Mouse (Mus musculus): ENCODE results near the gene L3hypdh. TPM values are rescaled to one million over a fixed set of nuclear protein-coding genes. Genes with fewer than 3 reads are reported as not detected.
A peak's percentile ranks its signal among the peaks of the same experiment; 100 is the strongest.
"Not testable (repeated sequence)": the region's sequence is repeated elsewhere in the genome, so short reads cannot be mapped to it uniquely, and the experiment has no call there.

The L3hypdh gene
- polyA plus RNA-seq, 1 experiment from 2014 or later: 19.8 TPM

DNA sequence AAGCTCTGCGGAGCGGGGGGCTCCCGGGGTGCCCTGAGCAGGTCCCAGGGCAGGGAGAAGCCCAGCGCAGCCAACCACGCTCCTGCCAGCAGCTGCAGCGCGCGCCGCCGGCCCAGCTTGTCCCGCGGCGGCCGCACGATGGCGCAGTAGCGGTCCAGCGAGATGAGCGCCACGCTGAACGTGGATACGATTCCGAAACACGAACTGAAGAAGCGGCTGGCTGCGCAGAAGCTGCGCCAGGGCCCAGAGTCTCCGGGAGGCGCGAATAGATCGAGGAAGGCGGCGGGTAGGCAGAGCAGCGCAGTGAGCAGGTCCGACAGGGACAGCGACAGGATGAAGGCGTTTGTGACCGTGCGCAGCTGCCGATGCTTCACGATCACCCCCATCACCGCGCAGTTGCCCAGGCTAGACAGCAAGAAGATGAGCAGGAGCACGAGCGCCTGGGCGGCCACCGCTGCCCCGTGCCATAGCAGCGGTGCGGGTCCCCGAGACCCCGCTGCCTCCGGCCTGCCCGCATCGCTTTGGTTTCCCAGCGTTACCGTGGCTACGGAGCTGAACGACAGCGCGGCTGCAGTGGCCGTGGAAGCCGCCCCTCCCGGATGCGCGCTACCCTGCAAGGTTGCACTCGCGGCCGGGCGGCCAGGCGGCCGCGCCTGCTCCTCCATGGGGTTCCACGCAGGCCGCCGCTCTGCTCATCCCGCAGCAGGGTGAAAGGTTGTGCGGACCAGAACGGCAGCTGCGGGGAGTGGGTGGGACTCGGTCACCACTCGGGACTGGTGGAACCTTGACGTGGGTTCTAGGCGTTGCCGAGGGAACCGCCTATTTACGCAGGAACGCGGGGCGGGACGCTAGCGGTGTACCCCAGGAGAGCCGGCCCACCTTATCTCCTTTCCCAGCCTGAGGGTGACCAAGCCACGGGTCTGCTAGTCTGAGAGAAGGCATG is 14.6 kb downstream of the L3hypdh start, which contains the start of gene Gpr135:
Gene Gpr135, minus strand, starts transcription at position 799 of the 943 bp plus-strand sequence.
- WGBS: 1% methylated on average over 91 of the region's 94 CpGs

GRCm38 (mm10) chr12:72069626-72070326 is 15.5 kb downstream of the L3hypdh start:
- peaks cover 4% of the 10 kb centered on the region; the same call in 1 of the 2 replicates for H3K4me1 ChIP-seq (replicated peaks; ENCODE audit: control insufficient read depth, insufficient read depth, low read length)
- no peaks in the 10 kb centered on the region for H3K9me3 ChIP-seq (ENCODE audit: control insufficient read depth, low read length)
- H3K36me3 ChIP-seq (ENCODE audit: control insufficient read depth, insufficient read depth, low read length): 0 out of 2 replicates have a peak, but pooled peaks cover 3% of the 10 kb centered on the region
- peak overlapping the region; percentile 2; the same call in 1 of the 2 replicates for H3K9ac ChIP-seq (ENCODE audit: low read length)
- no peak overlapping the region for H3K27ac ChIP-seq (ENCODE audit: low read length)
- ATAC-seq (ENCODE audit: low read depth): peak; percentile 76
- peaks cover 12% of the 10 kb centered on the region for H3K27me3 ChIP-seq (ENCODE audit: control insufficient read depth, insufficient read depth, low read depth, low read length)
- H3K4me3 ChIP-seq (ENCODE audit: low read length): peak overlapping the region; percentile 74
- peak overlapping the region; percentile 99 for H3K4me2 ChIP-seq (ENCODE audit: low read depth, low read length)
- WGBS: 5% methylated on average over 40 of the region's 40 CpGs

More for the DNA sequence above, 14.6 kb downstream of the L3hypdh start, which contains the start of gene Gpr135:
- H3K27me3 ChIP-seq (ENCODE audit: control insufficient read depth, insufficient read depth, low read depth, low read length): peaks cover 12% of the 10 kb centered on the region
- peak within 1 kb of the TSS; percentile 99 for H3K4me2 ChIP-seq (ENCODE audit: low read depth, low read length)
- peak within 1 kb of the TSS; percentile 68 for H3K9ac ChIP-seq (ENCODE audit: low read length)
- 0 out of 2 replicates have a peak, but pooled peaks cover 4% of the 10 kb centered on the region for H3K36me3 ChIP-seq (ENCODE audit: control insufficient read depth, insufficient read depth, low read length)
- ATAC-seq (ENCODE audit: low read depth): peak; percentile 93
- no peaks in the 10 kb centered on the region for H3K9me3 ChIP-seq (ENCODE audit: control insufficient read depth, low read length)
- H3K4me3 ChIP-seq (ENCODE audit: low read length): peak within 1 kb of the TSS; percentile 74
- H3K4me1 ChIP-seq (replicated peaks; ENCODE audit: control insufficient read depth, insufficient read depth, low read length): peaks cover 4% of the 10 kb centered on the region; the same call in 1 of the 2 replicates
- H3K27ac ChIP-seq (ENCODE audit: low read length): no peak within 1 kb of the TSS

DNA sequence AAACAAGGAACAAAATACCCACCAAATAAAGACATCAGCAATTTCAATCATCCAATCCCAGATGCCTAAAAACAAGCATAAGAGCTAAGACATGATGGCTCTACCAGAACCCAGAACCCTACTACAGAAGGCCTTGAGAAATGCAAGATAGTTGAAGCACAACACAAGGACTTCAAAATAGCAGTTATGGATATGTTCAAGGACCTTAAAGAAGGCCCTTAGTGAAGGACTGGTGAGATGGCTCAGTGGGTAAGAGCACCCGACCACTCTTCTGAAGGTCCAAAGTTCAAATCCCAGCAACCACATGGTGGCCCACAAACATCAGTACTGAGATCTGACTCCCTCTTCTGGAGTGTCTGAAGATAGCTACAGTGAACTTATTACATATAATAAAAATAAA is 27.5 kb downstream of the L3hypdh start:
- ATAC-seq (ENCODE audit: low read depth): no peak
- Histone ChIP-seq H3K4me3 (ENCODE audit: low read length) (no peak overlapping the region), H3K9me3 (ENCODE audit: control insufficient read depth, low read length) (no peaks in the 10 kb centered on the region), H3K4me1 (replicated peaks; ENCODE audit: control insufficient read depth, insufficient read depth, low read length) (no peaks in the 10 kb centered on the region), H3K27me3 (ENCODE audit: control insufficient read depth, insufficient read depth, low read depth, low read length) (no peaks in the 10 kb centered on the region), H3K27ac (ENCODE audit: low read length) (no peak overlapping the region), H3K4me2 (ENCODE audit: low read depth, low read length) (no peak overlapping the region), H3K9ac (ENCODE audit: low read length) (no peak overlapping the region), H3K36me3 (ENCODE audit: control insufficient read depth, insufficient read depth, low read length) (no peaks in the 10 kb centered on the region)
- WGBS: 68% methylated on average over 1 of the region's 1 CpGs

GRCm38 (mm10) chr12:72053851-72054250 is 31.4 kb downstream of the L3hypdh start:
- WGBS: 36% methylated on average over 6 of the region's 6 CpGs
- Histone ChIP-seq H3K4me2 (ENCODE audit: low read depth, low read length) (no peak overlapping the region), H3K27me3 (ENCODE audit: control insufficient read depth, insufficient read depth, low read depth, low read length) (no peaks in the 10 kb centered on the region), H3K9me3 (ENCODE audit: control insufficient read depth, low read length) (peaks cover 4% of the 10 kb centered on the region), H3K9ac (ENCODE audit: low read length) (no peak overlapping the region), H3K4me3 (ENCODE audit: low read length) (no peak overlapping the region), H3K4me1 (replicated peaks; ENCODE audit: control insufficient read depth, insufficient read depth, low read length) (no peaks in the 10 kb centered on the region), H3K36me3 (ENCODE audit: control insufficient read depth, insufficient read depth, low read length) (no peaks in the 10 kb centered on the region), H3K27ac (ENCODE audit: low read length) (no peak overlapping the region)
- no peak for ATAC-seq (ENCODE audit: low read depth)

DNA sequence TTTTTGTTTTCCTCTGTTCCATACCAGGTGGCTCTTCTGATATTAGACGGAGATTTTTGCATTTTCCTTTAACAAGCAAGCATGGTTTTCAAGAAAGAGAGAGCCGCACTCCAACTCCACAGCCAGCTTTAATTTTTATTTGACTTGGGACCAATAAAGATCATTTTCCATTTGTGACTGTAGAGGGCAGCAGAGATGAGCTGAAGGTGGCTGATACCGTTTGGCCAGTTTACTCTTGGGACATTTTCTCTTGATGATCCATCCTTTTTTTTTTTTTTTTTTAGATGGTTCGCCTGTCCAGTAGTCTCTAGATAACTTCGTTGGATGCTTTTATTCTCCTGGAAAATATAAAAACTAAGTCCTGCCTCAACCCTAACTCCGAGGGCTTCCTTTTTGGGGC is 31.9 kb downstream of the L3hypdh start:
- Histone ChIP-seq H3K4me3 (ENCODE audit: low read length) (no peak overlapping the region), H3K4me1 (replicated peaks; ENCODE audit: control insufficient read depth, insufficient read depth, low read length) (no peaks in the 10 kb centered on the region), H3K9ac (ENCODE audit: low read length) (no peak overlapping the region), H3K27me3 (ENCODE audit: control insufficient read depth, insufficient read depth, low read depth, low read length) (no peaks in the 10 kb centered on the region), H3K27ac (ENCODE audit: low read length) (no peak overlapping the region), H3K36me3 (ENCODE audit: control insufficient read depth, insufficient read depth, low read length) (no peaks in the 10 kb centered on the region), H3K4me2 (ENCODE audit: low read depth, low read length) (no peak overlapping the region), H3K9me3 (ENCODE audit: control insufficient read depth, low read length) (peaks cover 4% of the 10 kb centered on the region)
- WGBS: 34% methylated on average over 6 of the region's 6 CpGs
- no peak for ATAC-seq (ENCODE audit: low read depth)

GRCm38 (mm10) chr12:72052571-72052970 is 32.7 kb downstream of the L3hypdh start:
- WGBS: 72% methylated on average over 6 of the region's 6 CpGs
- no peak overlapping the region for H3K9ac ChIP-seq (ENCODE audit: low read length)
- H3K4me3 ChIP-seq (ENCODE audit: low read length): no peak overlapping the region
- H3K27ac ChIP-seq (ENCODE audit: low read length): no peak overlapping the region
- H3K36me3 ChIP-seq (ENCODE audit: control insufficient read depth, insufficient read depth, low read length): no peaks in the 10 kb centered on the region
- no peaks in the 10 kb centered on the region for H3K27me3 ChIP-seq (ENCODE audit: control insufficient read depth, insufficient read depth, low read depth, low read length)
- no peaks in the 10 kb centered on the region for H3K4me1 ChIP-seq (replicated peaks; ENCODE audit: control insufficient read depth, insufficient read depth, low read length)
- peaks cover 4% of the 10 kb centered on the region for H3K9me3 ChIP-seq (ENCODE audit: control insufficient read depth, low read length)
- no peak for ATAC-seq (ENCODE audit: low read depth)
- no peak overlapping the region for H3K4me2 ChIP-seq (ENCODE audit: low read depth, low read length)

GRCm38 (mm10) chr12:72050821-72051220 is 34.4 kb downstream of the L3hypdh start:
- H3K9me3 ChIP-seq (ENCODE audit: control insufficient read depth, low read length): peaks cover 4% of the 10 kb centered on the region
- no peak overlapping the region for H3K4me2 ChIP-seq (ENCODE audit: low read depth, low read length)
- no peaks in the 10 kb centered on the region for H3K27me3 ChIP-seq (ENCODE audit: control insufficient read depth, insufficient read depth, low read depth, low read length)
- H3K4me1 ChIP-seq (replicated peaks; ENCODE audit: control insufficient read depth, insufficient read depth, low read length): no peaks in the 10 kb centered on the region
- H3K9ac ChIP-seq (ENCODE audit: low read length): no peak overlapping the region
- no peak overlapping the region for H3K4me3 ChIP-seq (ENCODE audit: low read length)
- ATAC-seq (ENCODE audit: low read depth): no peak
- WGBS: 75% methylated on average over 4 of the region's 4 CpGs
- no peaks in the 10 kb centered on the region for H3K36me3 ChIP-seq (ENCODE audit: control insufficient read depth, insufficient read depth, low read length)
- H3K27ac ChIP-seq (ENCODE audit: low read length): no peak overlapping the region

- H3K27me3 ChIP-seq (ENCODE audit: control insufficient read depth, insufficient read depth, low read depth, low read length); H3K27ac ChIP-seq (ENCODE audit: low read length); H3K36me3 ChIP-seq (ENCODE audit: control insufficient read depth, insufficient read depth, low read length); H3K4me2 ChIP-seq (ENCODE audit: low read depth, low read length); ATAC-seq (ENCODE audit: low read depth); H3K9ac ChIP-seq (ENCODE audit: low read length); H3K9me3 ChIP-seq (ENCODE audit: control insufficient read depth, low read length); H3K4me3 ChIP-seq (ENCODE audit: low read length); H3K4me1 ChIP-seq (replicated peaks; ENCODE audit: control insufficient read depth, insufficient read depth, low read length): not testable (repeated sequence)
- 79% methylated on average over 5 of the region's 5 CpGs for WGBS
These were observed 35.1 kb downstream of the L3hypdh start for GRCm38 (mm10) chr12:72050156-72050555.

- Histone ChIP-seq H3K9me3 (ENCODE audit: control insufficient read depth, low read length) (peaks cover 4% of the 10 kb centered on the region), H3K9ac (ENCODE audit: low read length) (no peak overlapping the region), H3K4me1 (replicated peaks; ENCODE audit: control insufficient read depth, insufficient read depth, low read length) (no peaks in the 10 kb centered on the region), H3K4me3 (ENCODE audit: low read length) (no peak overlapping the region), H3K27me3 (ENCODE audit: control insufficient read depth, insufficient read depth, low read depth, low read length) (no peaks in the 10 kb centered on the region), H3K4me2 (ENCODE audit: low read depth, low read length) (no peak overlapping the region), H3K36me3 (ENCODE audit: control insufficient read depth, insufficient read depth, low read length) (no peaks in the 10 kb centered on the region), H3K27ac (ENCODE audit: low read length) (no peak overlapping the region)
- WGBS: under 1% methylated on average over 2 of the region's 2 CpGs
- ATAC-seq (ENCODE audit: low read depth): no peak
These were observed 37.7 kb downstream of the L3hypdh start for GRCm38 (mm10) chr12:72047513-72047912.

All from lung, embryonic 16.5 days (tissue).